Mouse (Mus musculus) embryonic facial prominence, embryonic 13.5 days (tissue): Measurements from ENCODE around the gene Atxn1. TPM values are rescaled to one million over a fixed set of nuclear protein-coding genes. Genes with fewer than 3 reads are reported as not detected.

Source experiments
- ATAC-seq: fragments of 200-750 bp; cut with Nextera tagmentation; 2 replicates; pipeline ENCODE4 v1.8.0; 2017; ENCODE audit warnings: low read depth; ENCODE audit not compliant: insufficient number of reproducible peaks, insufficient read depth, low FRiP score, low TSS enrichment
- H3K27ac ChIP-seq: fragments of 300-500 bp; sonication (generic); 2 replicates; pipeline ENCODE4 v1.5.1; 2015; ENCODE audit warnings: moderate library complexity, mild to moderate bottlenecking, inconsistent platforms
- H3K27me3 ChIP-seq: fragments of 300-500 bp; sonication (generic); 2 replicates; pipeline ENCODE4 v1.6.1; 2015; ENCODE audit warnings: mild to moderate bottlenecking, inconsistent platforms
- H3K36me3 ChIP-seq: fragments of 300-500 bp; sonication (generic); 2 replicates; pipeline ENCODE4 v1.6.1; 2015; ENCODE audit warnings: mild to moderate bottlenecking, inconsistent platforms
- H3K4me1 ChIP-seq: fragments of 300-500 bp; sonication (generic); 2 replicates; pipeline ENCODE4 v1.6.1; 2015; ENCODE audit warnings: inconsistent platforms
- H3K4me2 ChIP-seq: fragments of 300-500 bp; sonication (generic); 2 replicates; pipeline ENCODE4 v1.6.1; 2015; ENCODE audit warnings: moderate library complexity, mild to moderate bottlenecking, inconsistent platforms
- H3K4me3 ChIP-seq: fragments of 300-500 bp; sonication (generic); 2 replicates; pipeline ENCODE4 v1.5.1; 2015; ENCODE audit warnings: mild to moderate bottlenecking, inconsistent platforms
- H3K9ac ChIP-seq: fragments of 300-500 bp; sonication (generic); 2 replicates; pipeline ENCODE4 v1.6.1; 2015; ENCODE audit warnings: mild to moderate bottlenecking, inconsistent platforms
- H3K9me3 ChIP-seq: fragments of 300-500 bp; sonication (generic); 2 replicates; pipeline ENCODE4 v1.6.1; 2016; ENCODE audit warnings: inconsistent platforms
- WGBS: fragments of 180-500 bp; shearing (Covaris S2); methylation state at CpG from one replicate; pipeline ENCODE4 v1.1.7; 2015; ENCODE audit warnings: mixed read lengths; 5-methylcytosine and 5-hydroxymethylcytosine counted together
- polyA plus RNA-seq: library from polyadenylated mRNA; unstranded; fragments of >200 nt; fragmentation: Nextera tagmentation; extraction: Ambion mirVana; gene quantifications from 2 replicates; pipeline ENCODE4 v1.2.1, GENCODE M21; 2015

Atxn1 gene
- polyA plus RNA-seq, 1 experiment from 2014 or later = 5.5 TPM

DNA sequence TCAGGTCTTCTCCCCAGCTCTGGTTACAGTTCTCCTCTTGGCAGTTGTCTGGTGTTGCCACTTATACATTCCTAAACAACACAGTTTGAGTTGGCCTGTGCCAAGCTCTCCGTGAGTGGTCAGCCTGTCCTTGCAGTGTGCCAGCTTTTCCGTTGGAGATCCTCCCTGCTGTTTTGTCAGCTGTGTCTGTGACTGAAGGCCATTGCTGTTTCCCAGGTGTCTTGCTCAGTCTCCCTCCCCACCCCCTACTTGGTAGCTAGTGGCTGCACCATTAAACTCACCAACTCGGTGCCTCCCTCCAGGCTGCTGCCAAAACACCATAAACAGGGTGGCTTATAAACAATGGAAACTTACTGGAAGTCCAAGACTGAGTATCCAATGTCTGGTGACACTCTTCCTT lies 440.5 kb downstream of the Atxn1 start:
- 65% methylated on average over 3 of the region's 3 CpGs for WGBS
- Histone ChIP-seq H3K27ac (no peak overlapping the region), H3K4me1 (0 out of 2 replicates have a peak, but pooled peaks cover 6% of the 10 kb centered on the region), H3K9ac (no peak overlapping the region), H3K4me2 (no peak overlapping the region), H3K27me3 (no peaks in the 10 kb centered on the region), H3K4me3 (no peak overlapping the region), H3K9me3 (no peaks in the 10 kb centered on the region), H3K36me3 (0 out of 2 replicates have a peak, but pooled peaks cover 3% of the 10 kb centered on the region)
- no peak for ATAC-seq

DNA sequence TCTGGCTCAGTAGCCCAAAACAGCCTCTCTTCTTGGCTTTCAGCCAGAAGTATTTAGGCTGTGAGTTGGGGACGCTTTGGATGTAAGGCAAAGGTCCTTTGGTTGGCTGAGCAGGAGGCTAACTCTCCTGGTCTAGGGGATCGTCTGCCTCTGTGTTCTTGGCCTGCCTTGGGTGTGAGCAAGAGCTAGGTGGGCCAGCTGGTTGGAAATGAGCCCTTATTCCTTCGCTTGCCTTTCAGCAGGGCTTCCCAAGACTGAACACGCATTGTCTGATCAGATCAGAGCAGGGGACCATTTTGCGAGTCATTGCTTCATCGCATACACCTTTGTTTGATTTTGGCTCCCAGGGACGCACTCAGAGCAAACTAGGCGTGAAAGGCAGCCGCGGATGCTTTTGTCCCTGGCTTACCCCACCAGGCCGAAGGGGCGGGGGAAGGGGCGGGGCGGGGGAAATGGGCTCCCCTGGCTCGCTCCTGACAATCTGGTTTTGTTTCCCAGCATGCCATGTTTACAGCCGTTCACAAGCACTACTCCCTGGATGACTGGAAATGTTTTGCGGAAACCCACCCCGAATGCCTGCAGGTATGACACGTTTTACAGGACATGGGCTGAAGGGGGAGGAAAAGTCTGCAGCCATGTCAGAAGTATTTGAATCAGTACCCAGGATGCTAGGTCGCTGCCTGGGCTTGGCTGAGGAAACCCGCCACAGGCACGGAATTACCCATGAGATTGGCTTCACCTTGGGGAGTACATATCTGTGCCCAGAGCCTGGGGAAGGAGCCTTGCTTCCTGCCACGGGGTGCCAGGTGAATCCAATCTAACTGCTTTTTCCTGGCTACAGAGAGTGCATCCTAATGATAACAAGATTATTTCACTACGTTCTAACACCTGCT lies 448.1 kb downstream of the Atxn1 start:
- Histone ChIP-seq H3K27ac (peak overlapping the region; percentile 60), H3K4me1 (peaks cover 54% of the 10 kb centered on the region), H3K27me3 (no peaks in the 10 kb centered on the region), H3K9me3 (no peaks in the 10 kb centered on the region), H3K9ac (peak overlapping the region; percentile 62), H3K4me2 (peak overlapping the region; percentile 58), H3K4me3 (peak overlapping the region; percentile 33), H3K36me3 (no peaks in the 10 kb centered on the region)
- ATAC-seq = peak; percentile 46; the same call in 1 of the 2 replicates
- 4% methylated on average over 24 of the region's 24 CpGs for WGBS

DNA sequence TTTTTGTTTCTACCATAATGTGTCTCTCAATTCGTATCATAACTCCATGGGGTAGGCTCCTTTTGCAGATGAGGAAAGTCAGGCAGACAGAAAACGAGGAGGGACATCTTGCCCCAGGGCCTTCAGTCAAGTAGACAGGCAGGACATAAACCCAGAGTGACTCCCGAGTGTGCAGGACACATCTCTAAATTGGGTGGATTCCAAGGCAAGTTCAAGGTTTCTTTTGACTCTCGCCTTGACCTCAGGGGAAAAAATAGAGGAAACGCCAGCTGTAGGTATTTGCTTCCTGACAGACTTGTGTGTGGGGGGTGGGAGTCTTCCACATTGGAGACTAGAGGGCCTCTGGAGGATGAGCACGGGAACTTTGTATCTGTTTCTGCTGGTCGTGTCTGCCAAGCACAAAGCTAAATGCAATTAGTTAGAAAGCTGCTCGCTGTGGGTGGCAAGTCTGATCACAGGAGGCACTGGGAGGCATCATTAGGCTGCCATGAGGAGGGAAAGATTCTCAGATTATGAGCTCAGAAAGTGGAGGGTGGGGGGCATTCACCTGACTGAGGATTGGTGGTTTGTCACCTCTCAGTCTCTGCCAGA lies 449.9 kb downstream of the Atxn1 start:
- H3K4me3 ChIP-seq = no peak overlapping the region
- no peak overlapping the region for H3K9ac ChIP-seq
- 24% methylated on average over 8 of the region's 8 CpGs for WGBS
- no peaks in the 10 kb centered on the region for H3K9me3 ChIP-seq
- no peak for ATAC-seq
- peak overlapping the region; percentile 23; the same call in 1 of the 2 replicates for H3K27ac ChIP-seq
- H3K27me3 ChIP-seq = no peaks in the 10 kb centered on the region
- H3K4me1 ChIP-seq = peaks cover 59% of the 10 kb centered on the region
- no peak overlapping the region for H3K4me2 ChIP-seq
- H3K36me3 ChIP-seq = no peaks in the 10 kb centered on the region

GRCm38 (mm10) chr13:45514115-45514514 lies 450.7 kb downstream of the Atxn1 start:
- 86% methylated on average over 5 of the region's 5 CpGs for WGBS
- H3K9me3 ChIP-seq = no peaks in the 10 kb centered on the region
- H3K4me2 ChIP-seq = no peak overlapping the region
- H3K27me3 ChIP-seq = no peaks in the 10 kb centered on the region
- no peak overlapping the region for H3K27ac ChIP-seq
- no peak for ATAC-seq
- no peak overlapping the region for H3K4me3 ChIP-seq
- no peak overlapping the region for H3K9ac ChIP-seq
- H3K36me3 ChIP-seq = no peaks in the 10 kb centered on the region
- peaks cover 65% of the 10 kb centered on the region for H3K4me1 ChIP-seq

DNA sequence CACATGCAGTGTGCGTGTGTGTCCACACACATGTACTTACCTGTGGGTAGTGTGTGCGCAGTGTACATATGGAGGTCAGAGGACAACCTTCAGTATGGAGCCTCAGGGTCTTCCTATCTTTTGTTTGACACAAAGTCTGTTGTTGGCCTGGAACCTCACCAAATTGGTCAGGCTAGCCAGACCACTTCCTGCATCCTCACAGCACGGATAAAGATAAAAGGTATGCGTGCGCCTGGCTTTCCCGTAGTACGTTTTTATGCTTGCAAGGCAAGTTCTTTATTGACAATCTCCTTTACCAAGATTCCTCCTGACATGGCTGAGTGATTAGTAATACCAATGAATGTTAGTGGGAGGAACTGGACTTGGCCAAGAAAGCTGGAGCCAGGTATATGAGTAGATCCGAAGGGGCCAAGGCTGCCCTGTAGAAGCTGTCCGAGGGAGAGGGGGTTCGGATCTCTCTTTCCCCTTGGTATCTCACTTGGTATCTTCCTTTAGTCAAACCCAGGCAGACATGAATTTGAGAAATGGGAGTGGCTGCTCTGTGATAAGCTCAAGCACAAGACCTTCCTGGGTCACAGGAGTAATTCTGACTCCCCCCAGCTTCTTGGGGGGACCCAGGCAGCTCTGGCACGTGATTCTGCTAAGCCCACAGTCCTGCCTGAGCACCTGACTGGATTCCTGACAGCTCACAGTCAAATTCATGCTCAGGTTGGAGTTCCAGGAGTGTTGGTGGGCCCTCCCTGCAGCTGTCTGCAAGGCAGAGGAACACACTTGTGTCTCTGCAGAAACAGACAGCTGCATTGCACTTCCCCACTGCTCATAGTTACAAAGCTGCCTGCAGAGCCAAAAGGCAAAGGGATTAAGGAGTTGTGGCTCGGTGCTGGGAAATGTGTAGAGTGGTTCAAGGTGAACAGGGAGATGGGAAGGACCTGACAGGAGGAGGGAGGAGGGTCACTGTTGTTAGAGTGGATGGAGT lies 451.5 kb downstream of the Atxn1 start:
- Histone ChIP-seq H3K9me3 (no peaks in the 10 kb centered on the region), H3K4me2 (no peak overlapping the region), H3K4me3 (no peak overlapping the region), H3K4me1 (peaks cover 72% of the 10 kb centered on the region), H3K36me3 (no peaks in the 10 kb centered on the region), H3K9ac (no peak overlapping the region), H3K27ac (no peak overlapping the region), H3K27me3 (peaks cover 4% of the 10 kb centered on the region; the same call in 1 of the 2 replicates)
- WGBS = 80% methylated on average over 12 of the region's 12 CpGs
- ATAC-seq = no peak

- Histone ChIP-seq H3K4me2 (no peak overlapping the region), H3K4me1 (peaks cover 78% of the 10 kb centered on the region)
Measured at GRCm38 (mm10) chr13:45512531-45512930, 452.3 kb downstream of the Atxn1 start.

GRCm38 (mm10) chr13:45511706-45512435 lies 452.9 kb downstream of the Atxn1 start:
- Histone ChIP-seq H3K27me3 (peaks cover 9% of the 10 kb centered on the region; the same call in 1 of the 2 replicates), H3K4me1 (peaks cover 71% of the 10 kb centered on the region), H3K36me3 (no peaks in the 10 kb centered on the region), H3K9ac (no peak overlapping the region), H3K27ac (no peak overlapping the region), H3K4me3 (no peak overlapping the region), H3K4me2 (no peak overlapping the region), H3K9me3 (no peaks in the 10 kb centered on the region)
- ATAC-seq = no peak
- 82% methylated on average over 6 of the region's 6 CpGs for WGBS

More at GRCm38 (mm10) chr13:45512531-45512930, 452.3 kb downstream of the Atxn1 start:
- Histone ChIP-seq H3K9me3 (no peaks in the 10 kb centered on the region), H3K36me3 (no peaks in the 10 kb centered on the region), H3K27ac (no peak overlapping the region), H3K27me3 (peaks cover 9% of the 10 kb centered on the region; the same call in 1 of the 2 replicates), H3K9ac (no peak overlapping the region), H3K4me3 (no peak overlapping the region)
- WGBS = 71% methylated on average over 8 of the region's 8 CpGs
- no peak for ATAC-seq

- ATAC-seq = no peak
- Histone ChIP-seq H3K4me3 (no peak overlapping the region), H3K4me2 (no peak overlapping the region), H3K27ac (no peak overlapping the region), H3K36me3 (no peaks in the 10 kb centered on the region), H3K4me1 (peaks cover 47% of the 10 kb centered on the region), H3K9ac (no peak overlapping the region), H3K27me3 (peaks cover 9% of the 10 kb centered on the region; the same call in 1 of the 2 replicates), H3K9me3 (no peaks in the 10 kb centered on the region)
- WGBS = 70% methylated on average over 6 of the region's 6 CpGs
Measured at GRCm38 (mm10) chr13:45509366-45509765, 455.4 kb downstream of the Atxn1 start.

GRCm38 (mm10) chr13:45508495-45508894 lies 456.3 kb downstream of the Atxn1 start:
- no peaks in the 10 kb centered on the region for H3K36me3 ChIP-seq
- H3K27ac ChIP-seq = no peak overlapping the region
- peaks cover 38% of the 10 kb centered on the region for H3K4me1 ChIP-seq
- peak overlapping the region; percentile 60 for H3K4me3 ChIP-seq
- WGBS = 1% methylated on average over 8 of the region's 8 CpGs
- no peak for ATAC-seq
- H3K4me2 ChIP-seq = peak overlapping the region; percentile 97
- H3K9ac ChIP-seq = peak overlapping the region; percentile 73
- H3K27me3 ChIP-seq = peaks cover 9% of the 10 kb centered on the region; the same call in 1 of the 2 replicates
- H3K9me3 ChIP-seq = no peaks in the 10 kb centered on the region

GRCm38 (mm10) chr13:45507274-45508229 lies 457.3 kb downstream of the Atxn1 start, which contains the start of gene Gmpr:
TSS of gene Gmpr (plus strand) at chr13:45507444.
- ATAC-seq = peak; percentile 77
- H3K36me3 ChIP-seq = no peaks in the 10 kb centered on the region
- 1% methylated on average over 63 of the region's 63 CpGs for WGBS
- H3K9ac ChIP-seq = peak within 1 kb of the TSS; percentile 73
- peaks cover 9% of the 10 kb centered on the region; the same call in 1 of the 2 replicates for H3K27me3 ChIP-seq
- H3K4me1 ChIP-seq = peaks cover 31% of the 10 kb centered on the region
- peak within 1 kb of the TSS; percentile 97 for H3K4me2 ChIP-seq
- peak within 1 kb of the TSS; percentile 60 for H3K27ac ChIP-seq
- H3K9me3 ChIP-seq = no peaks in the 10 kb centered on the region
- H3K4me3 ChIP-seq = peak within 1 kb of the TSS; percentile 60
